Mouse (Mus musculus) hematopoietic stem cell, adult 5-6 weeks (primary cell): ENCODE measurements around the gene Pdhb. TPM values are rescaled to one million over a fixed set of nuclear protein-coding genes. Genes with fewer than 3 reads are reported as not detected.
"Not testable (repeated sequence)": the region's sequence is repeated elsewhere in the genome, so short reads cannot be mapped to it uniquely, and the experiment has no call there.

Experiments used
- ATAC-seq, 2 experiments: fragments of 125-278 bp in 1 of 2; replicated peaks in 1 of 2; 2 replicates each; pipeline ENCODE4 v1.8.0; 2016 to 2017; ENCODE audit warnings: inconsistent platforms in 2 of 2, mild to moderate bottlenecking in 2 of 2, moderate number of reproducible peaks in 2 of 2, low read depth in 1 of 2, moderate TSS enrichment in 1 of 2; ENCODE audit not compliant: low FRiP score in 2 of 2, poor library complexity in 2 of 2, severe bottlenecking in 2 of 2, insufficient read depth in 1 of 2, low TSS enrichment in 1 of 2
- total RNA-seq: library from RNA; stranded (forward); fragments of 172-1452, 232-1000 nt; gene quantifications from 2 replicates; pipeline ENCODE4 v1.2.3, GENCODE M21; 2017

The Pdhb gene
- total RNA-seq, 1 experiment from 2014 or later, result 166 TPM

GRCm38 (mm10) chr14:8148842-8149241 is 24.0 kb downstream of the Pdhb start:
- ATAC-seq, result no peak

- no peak for ATAC-seq
Measured at GRCm38 (mm10) chr14:8146611-8147223, 26.1 kb downstream of the Pdhb start.

- no peak for ATAC-seq
Measured at GRCm38 (mm10) chr14:8145594-8146558, 26.9 kb downstream of the Pdhb start.

GRCm38 (mm10) chr14:8141131-8141530 is 31.7 kb downstream of the Pdhb start:
- peak in 1 of 2 experiments; percentile 32; a peak in 1 of 4 replicates for ATAC-seq

- ATAC-seq, result no peak
Measured at GRCm38 (mm10) chr14:8139724-8140710, 32.8 kb downstream of the Pdhb start.

- no peak for ATAC-seq
Measured at GRCm38 (mm10) chr14:8135130-8135529, 37.7 kb downstream of the Pdhb start.

GRCm38 (mm10) chr14:8134234-8134633 is 38.6 kb downstream of the Pdhb start:
- ATAC-seq, result no peak

GRCm38 (mm10) chr14:8132789-8133188 is 40.0 kb downstream of the Pdhb start:
- peak; percentile 84 to 92 for ATAC-seq

GRCm38 (mm10) chr14:8127971-8128370 is 44.9 kb downstream of the Pdhb start:
- no peak for ATAC-seq

GRCm38 (mm10) chr14:8124046-8124881 is 48.6 kb downstream of the Pdhb start:
- ATAC-seq, result no peak

- not testable (repeated sequence) for ATAC-seq
Measured at GRCm38 (mm10) chr14:8123611-8124010, 49.2 kb downstream of the Pdhb start.

- no peak for ATAC-seq
Measured at GRCm38 (mm10) chr14:8123141-8123540, 49.7 kb downstream of the Pdhb start.

- ATAC-seq, result no peak
Measured at GRCm38 (mm10) chr14:8119904-8120303, 52.9 kb downstream of the Pdhb start.

- no peak for ATAC-seq
Measured at GRCm38 (mm10) chr14:8119454-8119853, 53.4 kb downstream of the Pdhb start.

- no peak for ATAC-seq
Measured at GRCm38 (mm10) chr14:8117371-8117770, 55.5 kb downstream of the Pdhb start.
